Mouse (Mus musculus): Measurements from ENCODE around the gene Lhfpl3.
A peak's percentile ranks its signal among the peaks of the same experiment; 100 is the strongest.
"Not testable (repeated sequence)": the region's sequence is repeated elsewhere in the genome, so short reads cannot be mapped to it uniquely, and the experiment has no call there.

Lhfpl3 gene

DNA sequence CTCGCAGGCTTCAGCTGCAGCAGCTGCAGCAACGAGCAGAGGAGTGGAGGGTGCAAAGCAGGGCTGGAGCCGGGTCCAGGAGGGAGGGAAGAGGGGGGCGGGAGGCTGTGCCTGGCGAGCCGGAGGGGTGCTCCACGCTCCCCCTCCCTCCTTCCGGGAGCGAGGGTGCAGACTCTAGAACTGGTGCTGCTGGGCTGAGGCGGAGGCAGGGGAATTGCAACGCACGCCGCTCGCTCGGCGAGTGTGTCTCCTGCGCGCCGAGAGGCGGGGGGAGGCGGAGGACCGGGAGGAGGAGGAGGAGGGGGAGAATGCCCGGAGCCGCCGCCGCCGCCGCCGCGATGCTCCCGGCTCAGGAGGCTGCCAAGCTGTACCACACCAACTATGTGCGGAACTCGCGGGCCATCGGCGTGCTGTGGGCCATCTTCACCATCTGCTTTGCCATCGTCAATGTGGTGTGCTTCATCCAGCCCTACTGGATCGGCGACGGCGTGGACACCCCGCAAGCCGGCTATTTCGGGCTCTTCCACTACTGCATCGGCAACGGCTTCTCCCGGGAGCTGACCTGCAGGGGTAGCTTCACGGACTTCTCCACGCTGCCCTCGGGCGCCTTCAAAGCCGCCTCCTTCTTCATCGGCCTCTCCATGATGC lies at the start of gene Lhfpl3:
Lhfpl3 (plus strand) TSS at position 175 of the 648 bp plus-strand sequence.
- DNase-seq (ENCODE audit: low spot score): peak; percentile 62

DNA sequence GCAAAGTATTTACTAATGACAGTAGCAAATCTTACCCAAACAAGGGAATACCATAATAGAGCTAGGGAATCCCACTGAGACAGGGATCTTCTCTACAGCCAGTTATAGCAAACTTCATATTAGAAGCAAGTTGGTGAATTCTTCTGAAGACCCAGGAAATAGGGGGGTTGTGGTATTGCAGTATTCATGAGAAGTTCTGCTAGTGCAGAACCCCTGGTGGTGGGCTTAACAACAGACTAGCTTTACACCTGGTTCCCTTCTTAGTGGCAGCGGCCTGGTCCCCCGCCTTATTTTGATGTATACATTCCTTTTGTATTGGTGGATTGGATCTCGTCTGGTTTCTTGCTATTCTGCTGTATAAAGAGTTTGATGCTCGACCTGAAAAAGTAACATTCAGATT lies 39.6 kb upstream of the Lhfpl3 start:
- not testable (repeated sequence) for DNase-seq (ENCODE audit: low spot score)

- no peak for DNase-seq (ENCODE audit: low spot score)
Measured at GRCm38 (mm10) chr5:22745529-22745884, 352 bp upstream of the Lhfpl3 start.

DNA sequence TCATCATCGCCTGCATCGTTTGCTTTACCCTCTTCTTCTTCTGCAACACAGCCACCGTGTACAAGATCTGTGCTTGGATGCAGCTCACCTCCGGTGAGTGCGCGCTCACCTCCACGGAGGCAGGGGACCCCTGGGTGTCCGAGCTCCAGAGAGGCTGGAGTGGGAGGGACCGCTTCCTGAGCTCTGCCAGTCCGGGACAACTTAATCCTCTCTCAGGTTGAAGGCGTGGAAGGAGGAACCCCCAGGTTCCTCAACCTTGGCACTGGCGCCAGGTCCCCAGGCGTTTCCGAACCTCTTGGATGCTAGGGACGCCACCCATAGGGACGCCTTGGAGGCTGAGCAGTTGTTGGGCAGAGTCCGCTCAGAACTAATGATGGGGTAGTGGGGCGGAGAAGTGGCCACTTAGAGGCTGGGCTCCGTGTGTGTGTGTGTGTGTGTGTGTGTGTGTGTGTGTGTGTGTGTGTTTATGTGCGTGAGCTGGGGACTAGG lies 718 bp downstream of the Lhfpl3 start:
- peak; percentile 29 for DNase-seq (ENCODE audit: low spot score)

DNA sequence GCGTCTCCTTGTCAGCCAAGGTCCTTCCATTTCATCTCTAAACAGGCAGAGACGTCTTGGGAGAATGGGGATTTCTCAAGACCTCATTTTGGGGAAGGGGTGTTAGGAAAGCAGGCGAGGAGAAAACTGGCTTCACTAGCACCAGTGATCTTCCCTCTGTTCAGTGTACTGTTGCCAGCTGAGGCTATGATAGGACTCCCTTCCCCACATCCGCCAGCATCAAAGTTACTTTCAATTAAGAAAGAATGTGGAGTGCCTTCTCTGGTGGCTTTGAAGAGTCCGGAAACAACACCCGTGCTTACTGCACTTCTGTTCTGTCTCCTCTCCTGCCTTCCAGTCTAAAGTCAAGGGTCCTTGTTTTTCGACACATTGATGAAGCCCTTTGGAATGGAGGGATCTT lies 1.4 kb downstream of the Lhfpl3 start:
- peak; percentile 17 for DNase-seq (ENCODE audit: low spot score)

GRCm38 (mm10) chr5:22757261-22757660 lies 11.4 kb downstream of the Lhfpl3 start:
- DNase-seq (ENCODE audit: low spot score): peak; percentile 25

DNA sequence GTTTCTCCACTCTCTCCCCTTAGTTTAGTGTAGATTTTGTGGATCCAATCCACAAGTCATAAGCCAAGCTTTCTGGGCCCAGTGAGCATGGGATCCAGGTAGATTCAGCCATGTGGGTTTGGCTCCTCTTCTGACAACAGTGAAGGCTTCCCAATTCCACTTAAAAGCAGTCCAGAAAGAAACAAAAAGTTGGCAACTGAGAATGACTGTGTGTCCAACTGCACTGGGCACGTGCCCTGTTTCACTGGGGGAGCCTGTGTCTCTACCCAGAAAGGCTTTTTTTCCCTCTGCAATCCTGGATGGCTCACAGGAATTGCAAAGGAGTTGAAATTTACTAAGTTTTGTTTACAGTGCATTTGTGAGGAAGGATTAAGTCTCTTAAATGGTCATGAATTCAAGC lies 24.9 kb downstream of the Lhfpl3 start:
- no peak for DNase-seq (ENCODE audit: low spot score)

DNA sequence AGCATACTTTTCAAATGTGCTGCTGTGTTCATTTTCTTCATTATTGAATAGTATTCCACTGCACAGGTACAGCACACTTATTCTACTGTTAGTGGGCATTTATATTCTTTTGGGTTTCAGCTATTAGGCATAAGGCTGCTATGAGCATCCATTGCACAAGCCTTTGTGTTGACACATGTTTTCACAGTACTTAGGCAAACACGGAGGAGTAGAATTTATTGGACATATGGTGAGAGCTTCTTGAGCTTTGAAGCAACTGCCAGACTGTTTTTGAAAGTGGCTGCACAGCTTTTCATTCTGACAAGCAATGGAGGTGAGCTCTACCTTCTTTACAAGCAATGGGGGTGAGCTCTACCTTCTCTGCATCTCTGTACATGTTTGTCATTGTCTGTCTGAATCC lies 49.5 kb downstream of the Lhfpl3 start:
- no peak for DNase-seq (ENCODE audit: low spot score)

DNA sequence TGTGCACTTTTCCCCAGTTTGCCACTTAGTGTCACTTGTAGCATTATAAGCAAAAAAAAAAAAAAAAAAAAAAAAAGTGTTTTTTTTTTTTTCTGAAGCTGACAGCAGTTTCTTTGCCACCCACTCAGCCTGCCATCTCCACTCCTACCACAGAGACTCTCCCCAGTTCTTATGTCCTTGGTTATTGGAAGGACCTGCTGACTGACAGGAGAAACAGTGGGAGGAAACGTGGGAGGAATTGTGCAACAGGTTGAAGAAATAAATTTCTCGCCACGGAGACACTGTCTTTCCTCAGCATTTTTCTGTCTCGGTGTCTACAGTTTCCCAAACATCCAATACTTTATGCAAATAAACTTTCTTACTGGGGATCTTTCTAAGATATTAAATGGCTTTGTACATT lies 67.6 kb downstream of the Lhfpl3 start:
- DNase-seq (ENCODE audit: low spot score): no peak

DNA sequence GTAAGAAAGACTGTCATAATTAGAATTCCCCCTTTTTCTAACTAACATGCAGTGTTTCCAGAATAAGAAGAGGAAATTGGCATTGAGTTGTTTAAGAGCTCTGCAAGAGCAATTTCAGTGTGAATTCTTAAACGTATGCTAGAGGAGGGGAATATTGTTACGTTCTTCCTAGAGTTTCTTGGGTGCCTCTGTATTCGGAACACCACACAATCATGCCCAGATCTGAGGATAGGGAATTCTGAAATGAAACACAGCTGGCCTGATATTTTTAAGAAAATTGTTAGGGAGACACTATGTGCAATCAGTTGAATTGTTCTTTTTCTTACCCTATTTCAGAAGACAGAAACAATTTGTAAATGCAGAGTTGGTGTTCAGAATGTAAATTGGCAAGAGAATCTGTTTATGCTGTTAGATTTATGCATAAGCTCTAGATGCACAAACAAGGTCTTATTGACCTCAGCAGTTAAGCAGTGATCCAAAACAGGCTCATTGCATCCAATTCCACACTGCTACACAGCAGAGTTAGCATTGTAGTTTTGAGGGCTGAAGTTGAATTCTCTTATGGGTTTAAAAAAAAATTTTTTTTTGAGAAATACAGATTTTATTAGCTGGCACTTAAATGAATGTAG lies 84.1 kb downstream of the Lhfpl3 start:
- no peak for DNase-seq (ENCODE audit: low spot score)

GRCm38 (mm10) chr5:22851572-22851971 lies 105.7 kb downstream of the Lhfpl3 start:
- peak; percentile 6 for DNase-seq (ENCODE audit: low spot score)

GRCm38 (mm10) chr5:22853503-22853902 lies 107.6 kb downstream of the Lhfpl3 start:
- no peak for DNase-seq (ENCODE audit: low spot score)

DNA sequence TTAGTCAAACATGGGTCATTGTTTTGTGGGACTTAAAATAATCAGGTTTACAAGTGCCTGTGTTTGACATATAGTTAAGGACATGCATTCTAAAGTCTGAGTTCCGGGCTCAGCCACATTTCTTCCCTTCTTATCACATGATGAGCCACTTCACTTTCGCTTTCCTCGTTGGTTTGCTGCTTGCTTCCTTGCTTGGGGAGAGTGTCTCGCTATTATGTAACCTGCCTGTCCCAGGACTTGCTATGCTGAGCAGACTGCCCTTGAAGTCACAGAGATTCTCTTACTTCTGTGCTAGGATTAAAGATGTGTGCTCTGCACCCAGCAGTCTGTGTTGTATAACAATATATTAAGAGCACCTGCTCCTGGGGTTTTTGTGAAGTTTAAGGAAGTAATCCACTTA lies 110.6 kb downstream of the Lhfpl3 start:
- DNase-seq (ENCODE audit: low spot score): no peak

GRCm38 (mm10) chr5:22861399-22861798 lies 115.5 kb downstream of the Lhfpl3 start:
- peak; percentile 20 for DNase-seq (ENCODE audit: low spot score)

- no peak for DNase-seq (ENCODE audit: low spot score)
Measured at GRCm38 (mm10) chr5:22869031-22869430, 123.2 kb downstream of the Lhfpl3 start.

DNA sequence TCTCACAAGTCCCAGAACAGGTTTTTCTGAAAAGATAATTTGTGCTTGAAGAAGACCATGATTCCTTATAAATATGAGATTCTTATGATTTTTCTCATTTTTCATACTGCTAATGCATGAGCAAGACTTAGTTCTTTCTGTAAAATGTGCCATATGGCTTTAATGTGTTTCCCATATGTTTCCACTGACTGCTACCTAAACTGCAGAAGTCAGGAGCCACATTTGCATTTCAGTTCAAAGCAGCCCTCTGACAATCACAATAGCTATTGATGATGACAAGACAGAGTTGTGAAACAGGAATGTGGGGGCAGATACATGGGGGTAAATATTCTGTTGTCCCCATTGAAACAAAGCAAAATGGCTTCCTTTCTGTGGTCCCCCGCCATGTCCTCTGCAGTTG lies 126.6 kb downstream of the Lhfpl3 start:
- no peak for DNase-seq (ENCODE audit: low spot score)

- DNase-seq (ENCODE audit: low spot score): no peak
Measured at GRCm38 (mm10) chr5:22888345-22888744, 142.5 kb downstream of the Lhfpl3 start.

GRCm38 (mm10) chr5:22889481-22889880 lies 143.6 kb downstream of the Lhfpl3 start:
- DNase-seq (ENCODE audit: low spot score): no peak

DNA sequence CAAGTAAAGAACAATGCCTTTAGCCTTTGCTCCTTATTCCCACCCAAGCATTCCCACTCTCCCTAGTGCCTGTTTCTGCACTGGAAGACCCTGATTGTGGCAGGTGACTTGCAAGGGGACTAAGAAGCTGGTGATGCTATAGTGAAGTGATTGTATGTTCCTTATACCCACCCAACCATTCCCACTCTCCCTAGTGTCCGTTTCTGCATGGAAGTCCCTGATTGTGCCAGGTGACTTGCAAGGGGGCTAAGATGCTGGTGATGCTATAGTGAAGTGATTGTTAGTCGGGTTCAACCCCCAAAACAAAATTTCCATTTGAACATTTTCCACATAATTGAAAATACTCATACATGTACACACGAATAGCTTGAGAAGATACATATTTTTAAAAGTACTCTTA lies 151.4 kb downstream of the Lhfpl3 start:
- DNase-seq (ENCODE audit: low spot score): no peak

- no peak for DNase-seq (ENCODE audit: low spot score)
Measured at GRCm38 (mm10) chr5:22897656-22898289, 151.9 kb downstream of the Lhfpl3 start.

GRCm38 (mm10) chr5:22898593-22898992 lies 152.7 kb downstream of the Lhfpl3 start:
- no peak for DNase-seq (ENCODE audit: low spot score)

- DNase-seq (ENCODE audit: low spot score): no peak
Measured at GRCm38 (mm10) chr5:22899913-22900312, 154.1 kb downstream of the Lhfpl3 start.

- DNase-seq (ENCODE audit: low spot score): no peak
Measured at GRCm38 (mm10) chr5:22917197-22917596, 171.3 kb downstream of the Lhfpl3 start.
